Mouse (Mus musculus): Measurements from ENCODE around the gene Gm266. TPM values are rescaled to one million over a fixed set of nuclear protein-coding genes. Genes with fewer than 3 reads are reported as not detected.
"Not testable (repeated sequence)": the region's sequence is repeated elsewhere in the genome, so short reads cannot be mapped to it uniquely, and the experiment has no call there.

Gene Gm266
- total RNA-seq (2022) = under 1 TPM in 3 of 4 experiments, not detected in 1; 0.27 to 0.34 (median 0.31) TPM

- no peak for DNase-seq (ENCODE audit: low spot score in 2 of 2)
Measured at GRCm38 (mm10) chr12:111485652-111486306, at the start of gene Gm266. Gm266 (minus strand) TSS chr12:111485823.

DNA sequence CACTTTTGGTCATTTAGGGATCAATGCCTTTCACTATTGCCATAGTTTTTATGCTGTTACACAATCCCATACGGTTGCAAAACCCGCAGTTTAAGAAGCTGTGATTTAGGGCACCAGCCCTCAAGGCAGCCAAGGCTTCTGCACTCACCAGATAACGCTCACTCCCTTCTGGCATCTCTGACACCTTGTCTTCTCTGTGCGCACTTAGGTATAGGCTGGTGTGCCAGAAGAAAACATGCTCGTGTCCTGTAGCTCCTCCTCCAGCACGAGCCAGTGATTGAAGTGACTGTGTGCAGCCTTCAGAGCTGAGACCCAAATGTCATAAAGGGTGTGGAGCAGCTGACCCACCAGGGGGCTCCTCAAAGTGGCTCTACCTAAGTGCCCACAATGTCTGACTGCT lies 49.7 kb upstream of the Gm266 start:
- DNase-seq (ENCODE audit: low spot score in 2 of 2) = no peak

DNA sequence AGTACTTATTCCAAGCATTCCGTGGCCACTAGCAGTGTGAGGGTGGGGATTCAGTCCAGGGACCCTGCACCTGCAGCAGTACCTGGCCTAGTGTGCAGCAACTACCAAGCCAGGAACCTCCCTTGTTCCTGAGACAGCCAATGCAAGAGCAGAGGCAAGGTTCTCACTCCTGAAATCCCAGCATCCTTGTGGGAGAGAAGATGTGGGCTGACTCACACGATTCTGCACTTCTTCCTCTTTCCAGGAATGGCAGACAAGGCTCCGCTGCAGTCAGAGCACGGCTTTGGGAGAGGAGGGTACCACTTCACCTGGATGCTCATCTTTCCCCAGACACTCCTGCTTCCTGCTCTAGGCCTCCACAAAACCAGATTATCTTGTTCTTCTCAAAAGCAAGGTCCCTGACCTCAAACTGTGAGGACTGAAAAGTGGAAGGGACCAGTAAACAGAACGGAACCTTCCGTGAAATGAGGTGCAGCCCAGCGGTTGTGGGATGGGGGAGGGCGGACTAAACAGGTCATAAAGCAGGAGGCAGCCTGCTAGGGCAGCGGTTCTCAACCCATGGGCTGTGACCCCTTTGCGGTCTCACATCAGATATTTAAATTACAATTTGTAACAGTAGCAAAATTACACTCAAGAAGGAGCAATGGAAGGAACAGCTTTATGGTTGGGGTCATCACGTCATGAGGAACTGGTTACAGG lies 47.6 kb upstream of the Gm266 start:
- no peak for DNase-seq (ENCODE audit: low spot score in 2 of 2)

GRCm38 (mm10) chr12:111529192-111529591 lies 43.6 kb upstream of the Gm266 start:
- no peak for DNase-seq (ENCODE audit: low spot score in 2 of 2)

GRCm38 (mm10) chr12:111527643-111528281 lies 42.1 kb upstream of the Gm266 start:
- no peak for DNase-seq (ENCODE audit: low spot score in 2 of 2)

DNA sequence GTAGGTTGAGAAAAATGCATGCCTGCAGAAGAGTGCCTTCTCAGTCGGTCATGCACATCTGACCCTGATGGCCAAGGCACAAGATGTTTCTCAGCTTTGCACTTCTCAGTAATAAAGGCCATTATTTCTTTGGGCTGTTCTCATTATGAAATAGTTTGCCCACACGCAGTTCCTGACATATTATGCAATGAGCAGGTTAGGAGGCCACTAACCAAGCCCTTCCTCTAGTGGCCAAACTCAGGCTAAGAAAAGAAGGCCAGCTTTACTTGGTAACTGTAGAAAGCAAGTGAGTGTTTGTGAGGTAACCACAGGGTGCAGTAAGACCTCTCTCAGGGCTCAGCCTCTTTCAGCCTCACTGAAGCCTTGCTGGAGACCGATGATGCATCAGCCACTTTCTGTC lies 39.3 kb upstream of the Gm266 start:
- no peak for DNase-seq (ENCODE audit: low spot score in 2 of 2)

- no peak for DNase-seq (ENCODE audit: low spot score in 2 of 2)
Measured at GRCm38 (mm10) chr12:111524469-111524868, 38.8 kb upstream of the Gm266 start.

DNA sequence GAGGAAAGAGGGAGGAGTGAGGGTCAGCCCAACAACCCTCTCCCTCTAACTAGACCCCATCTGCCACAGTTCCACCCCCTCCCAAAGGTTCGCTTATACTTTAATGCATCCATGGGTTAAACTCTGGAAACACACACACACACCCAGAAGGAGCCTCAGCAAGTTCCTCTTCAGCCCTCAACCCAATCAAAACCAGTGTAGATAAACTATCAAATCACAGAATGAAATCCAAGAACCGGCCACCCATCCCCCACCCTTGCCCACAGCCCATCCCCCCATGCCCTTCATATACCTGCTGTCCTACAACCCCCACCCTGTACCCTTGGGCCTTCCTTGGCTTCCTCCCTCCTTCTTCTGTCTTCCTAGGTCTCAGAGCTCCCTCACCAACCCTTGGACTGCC lies 35.4 kb upstream of the Gm266 start:
- no peak for DNase-seq (ENCODE audit: low spot score in 2 of 2)

GRCm38 (mm10) chr12:111519821-111520220 lies 34.2 kb upstream of the Gm266 start:
- DNase-seq (ENCODE audit: low spot score in 2 of 2) = no peak

DNA sequence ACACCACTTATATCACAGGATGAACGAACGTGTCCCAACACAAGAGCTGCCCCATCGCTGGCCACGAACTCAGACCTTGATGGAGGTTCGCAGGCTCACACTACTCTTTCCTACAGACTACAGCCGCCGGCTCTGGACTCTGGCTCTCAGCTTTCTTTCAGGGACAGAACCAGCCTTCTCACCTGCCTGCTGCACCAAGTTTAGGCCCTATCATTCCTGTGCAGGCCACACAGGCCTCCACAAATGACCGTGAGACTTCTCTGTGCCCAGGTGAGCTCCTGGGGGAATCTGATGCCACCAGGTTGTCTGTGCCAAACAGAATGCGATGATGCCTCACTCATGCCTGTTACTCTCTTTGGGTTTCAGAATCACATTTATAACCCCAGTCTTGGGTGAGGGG lies 32.8 kb upstream of the Gm266 start:
- no peak for DNase-seq (ENCODE audit: low spot score in 2 of 2)

DNA sequence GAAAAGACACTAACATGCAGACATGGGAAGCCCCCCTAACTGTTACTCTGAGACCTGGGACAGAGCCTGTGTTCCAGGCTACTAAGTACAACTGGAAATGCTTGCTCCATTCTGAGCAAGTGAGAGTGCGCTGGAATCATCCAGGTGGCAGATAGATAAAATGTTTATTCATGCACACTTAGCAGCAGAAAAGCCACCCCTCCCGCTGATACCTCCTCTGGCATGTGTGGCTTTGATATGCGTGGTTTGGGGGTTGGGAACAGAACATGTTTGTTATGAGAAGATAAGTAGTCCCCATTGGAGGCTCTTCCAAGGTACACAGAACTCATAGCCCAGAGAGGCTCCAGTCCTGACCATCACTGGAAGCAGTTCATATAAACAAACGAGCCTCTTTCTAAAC lies 32.3 kb upstream of the Gm266 start:
- no peak for DNase-seq (ENCODE audit: low spot score in 2 of 2)

DNA sequence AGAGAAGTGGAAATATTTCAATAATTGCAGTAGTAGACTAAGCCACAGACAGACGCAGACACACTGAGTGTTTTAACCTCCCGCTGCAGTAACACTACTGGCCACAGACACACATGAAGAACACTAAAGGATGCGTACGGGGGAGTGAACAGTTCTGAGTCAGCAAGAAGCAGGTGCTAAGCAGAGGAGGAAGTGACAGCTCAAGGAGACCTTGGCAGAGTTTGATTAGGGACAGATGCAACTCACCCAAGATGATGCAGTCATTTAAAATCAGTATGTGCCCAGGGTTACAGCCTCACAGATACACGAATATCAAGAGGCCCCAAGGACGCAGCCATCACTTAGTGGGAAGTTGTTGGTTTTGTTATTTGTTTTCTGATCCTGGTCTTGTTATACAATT lies 31.2 kb upstream of the Gm266 start:
- no peak for DNase-seq (ENCODE audit: low spot score in 2 of 2)

- DNase-seq (ENCODE audit: low spot score in 2 of 2) = no peak
Measured at GRCm38 (mm10) chr12:111515920-111516319, 30.3 kb upstream of the Gm266 start.

- no peak for DNase-seq (ENCODE audit: low spot score in 2 of 2)
Measured at GRCm38 (mm10) chr12:111514874-111515649, 29.4 kb upstream of the Gm266 start.

DNA sequence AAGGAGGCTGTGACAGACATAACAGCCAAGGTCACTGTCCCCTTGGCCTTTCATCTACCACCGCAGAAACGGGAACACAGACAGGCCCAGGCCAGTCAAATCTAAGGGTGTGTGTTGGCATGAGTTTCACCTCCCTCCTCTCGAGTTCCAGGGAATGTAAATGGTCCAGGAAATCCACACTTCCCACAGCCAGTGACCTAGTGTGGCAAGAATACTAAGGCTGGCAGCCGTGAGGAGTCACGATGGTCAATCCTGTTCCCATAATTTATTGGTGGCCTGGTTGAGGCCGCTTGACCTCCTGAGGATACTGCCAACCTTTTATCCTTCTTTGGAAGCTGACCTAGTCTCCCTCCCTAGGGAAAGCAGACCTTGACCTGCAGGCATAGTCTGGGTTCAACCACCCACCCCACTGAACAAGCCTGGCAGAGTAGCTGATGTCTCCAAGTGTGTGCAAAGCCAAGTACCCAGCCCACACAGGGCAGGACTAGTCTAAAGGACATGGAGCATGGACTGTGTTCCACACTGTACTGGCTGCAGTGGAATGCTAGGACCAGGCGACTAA lies 28.7 kb upstream of the Gm266 start:
- no peak for DNase-seq (ENCODE audit: low spot score in 2 of 2)

GRCm38 (mm10) chr12:111513673-111514072 lies 28.1 kb upstream of the Gm266 start:
- DNase-seq (ENCODE audit: low spot score in 2 of 2) = no peak

DNA sequence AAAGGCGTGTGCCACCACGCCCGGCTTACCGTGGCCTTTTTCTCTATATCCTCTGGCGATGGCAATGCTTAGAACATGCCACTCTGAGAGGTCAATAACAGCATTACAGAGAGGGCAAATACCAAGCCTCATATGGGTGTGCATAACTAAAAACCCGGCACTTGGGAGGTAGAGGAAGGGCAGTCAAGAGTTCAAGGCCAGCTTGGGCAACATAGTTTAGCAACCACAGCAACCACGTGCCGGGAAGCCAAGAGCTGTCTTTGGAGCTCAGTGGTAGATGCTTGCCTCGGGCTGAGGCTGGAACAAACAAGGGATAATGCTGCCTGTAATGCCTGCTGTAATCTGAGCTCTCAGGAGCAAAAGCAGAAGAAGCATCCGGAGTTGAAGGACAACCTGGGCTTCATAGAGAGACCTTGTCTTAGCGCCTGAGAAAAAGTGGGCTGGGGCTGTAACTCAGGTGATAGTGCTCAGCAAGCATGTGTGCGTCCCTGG lies 27.0 kb upstream of the Gm266 start:
- DNase-seq (ENCODE audit: low spot score in 2 of 2) = no peak

- DNase-seq (ENCODE audit: low spot score in 2 of 2) = not testable (repeated sequence)
Measured at GRCm38 (mm10) chr12:111508438-111508837, 22.8 kb upstream of the Gm266 start.

DNA sequence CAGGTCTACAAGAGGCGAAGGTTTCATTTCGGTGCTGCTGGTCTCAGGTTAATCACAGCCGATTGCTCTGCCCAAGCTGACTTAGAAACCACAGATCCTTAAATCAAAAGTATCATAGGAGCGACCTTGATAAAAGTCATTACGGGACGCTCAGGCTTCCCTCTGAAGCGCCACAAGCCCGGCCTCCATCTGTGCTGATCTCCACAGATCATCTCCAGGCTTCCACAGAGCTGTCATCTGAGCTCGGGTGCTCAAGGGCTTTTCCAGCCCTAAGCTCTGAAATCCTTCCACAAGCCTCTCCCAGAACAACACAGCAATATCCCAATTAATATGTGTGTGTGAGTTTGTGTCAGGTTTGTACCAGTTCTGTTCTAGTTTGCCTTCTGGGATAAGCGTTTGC lies 22.3 kb upstream of the Gm266 start:
- no peak for DNase-seq (ENCODE audit: low spot score in 2 of 2)

DNA sequence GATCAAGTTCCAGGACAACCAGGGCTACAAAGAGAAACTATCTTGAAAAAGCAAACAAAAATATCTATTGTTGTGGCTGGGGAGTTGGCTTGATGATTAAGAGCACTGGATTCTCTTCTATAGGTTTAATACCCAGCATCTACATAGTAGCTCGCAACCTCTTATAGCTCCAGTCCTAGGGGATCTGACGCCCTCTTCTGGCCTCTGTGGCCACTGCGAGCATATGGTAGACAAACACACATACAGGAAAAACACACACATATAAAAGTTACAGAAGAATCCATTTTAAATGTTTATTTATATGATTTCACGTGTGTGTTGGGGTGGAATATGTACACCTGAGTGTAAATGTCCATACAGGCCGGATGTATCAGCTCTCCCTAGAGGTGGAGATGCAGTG lies 21.4 kb upstream of the Gm266 start:
- DNase-seq (ENCODE audit: low spot score in 2 of 2) = no peak

DNA sequence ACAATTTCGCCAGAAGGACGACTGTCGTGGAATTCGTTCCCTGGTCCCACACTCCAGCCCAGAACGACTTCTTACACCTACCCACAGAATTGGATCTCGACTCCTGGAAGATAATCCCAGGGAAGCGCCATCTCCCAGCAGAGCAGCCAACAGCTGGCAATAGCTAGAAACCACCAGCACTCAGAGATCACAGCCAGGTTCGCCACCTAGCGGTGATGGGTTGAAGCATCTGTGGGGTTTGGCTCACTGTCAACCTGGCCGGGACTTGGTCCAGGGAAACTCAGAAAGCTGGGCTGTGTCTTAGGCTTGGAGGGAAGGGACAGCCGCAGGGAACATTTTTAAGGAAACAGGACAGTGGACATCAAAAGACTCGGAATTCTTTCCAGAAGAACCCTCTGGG lies 19.3 kb upstream of the Gm266 start:
- peak; percentile 90 to 93 for DNase-seq (ENCODE audit: low spot score in 2 of 2)
